Mouse (Mus musculus) bone marrow, adult 2 months (tissue): Measurements from ENCODE around the gene Thg1l.

ENCODE experiments used
- CTCF ChIP-seq: fragments of 200-500 bp; IDR thresholded peaks from 2 replicates; pipeline ENCODE4 v1.5.1; 2011; ENCODE audit warnings: low read length, control low read depth; ENCODE audit not compliant: control insufficient read depth, insufficient read depth
- POLR2A ChIP-seq: fragments of 200-500 bp; IDR thresholded peaks from 2 replicates; pipeline ENCODE4 v1.6.1; 2011; ENCODE audit warnings: low read depth, mild to moderate bottlenecking, control low read depth, low read length, borderline replicate concordance; ENCODE audit not compliant: control insufficient read depth

DNA sequence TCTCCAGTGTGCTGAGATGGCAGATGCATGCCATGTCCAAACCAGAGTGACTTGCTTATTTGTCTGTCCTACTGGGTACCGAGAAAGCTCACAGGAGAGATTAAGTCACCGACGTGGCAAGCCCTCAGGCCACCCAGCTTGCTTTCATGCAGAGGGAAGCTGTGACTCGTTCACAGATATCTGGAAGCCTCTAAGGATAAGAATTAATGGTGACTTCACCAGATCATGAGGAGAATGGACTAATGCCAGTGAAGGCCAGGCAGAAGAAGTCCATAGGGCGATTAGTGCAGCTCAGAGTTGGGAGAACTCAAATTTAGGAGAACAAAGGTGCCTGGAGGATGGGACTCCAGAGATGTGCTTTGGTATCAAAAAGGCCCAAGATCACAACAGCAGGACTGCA, 27.8 kb downstream of the Thg1l start:
- TF ChIP-seq POLR2A (no peak), CTCF (no peak)
